Mouse (Mus musculus) hindbrain, embryonic 14.5 days (tissue): ENCODE data around the gene Fggy. TPM values are rescaled to one million over a fixed set of nuclear protein-coding genes. Genes with fewer than 3 reads are reported as not detected.

ENCODE experiments used
- ATAC-seq: fragments of 200-750 bp; cut with Nextera tagmentation; 2 replicates; pipeline ENCODE4 v1.8.0; 2017; ENCODE audit warnings: moderate number of reproducible peaks, mild to moderate bottlenecking, moderate TSS enrichment, moderate library complexity; ENCODE audit not compliant: low FRiP score
- DNase-seq: peaks from one replicate; pipeline ENCODE4 v3.0.0-alpha.2; 2015; ENCODE audit warnings: low spot score
- H3K27ac ChIP-seq: fragments of 300-500 bp; sonication (generic); 2 replicates; pipeline ENCODE4 v1.5.1; 2014; ENCODE audit warnings: mild to moderate bottlenecking, moderate library complexity
- H3K27me3 ChIP-seq: fragments of 300-500 bp; sonication (generic); 2 replicates; pipeline ENCODE4 v1.6.1; 2014; ENCODE audit warnings: mild to moderate bottlenecking, low read length, mixed read lengths; ENCODE audit not compliant: control insufficient read depth, insufficient read depth
- H3K36me3 ChIP-seq: fragments of 300-500 bp; sonication (generic); replicated peaks from 2 replicates; pipeline ENCODE4 v1.6.1; 2014; ENCODE audit not compliant: control insufficient read depth, insufficient read depth
- H3K4me1 ChIP-seq: fragments of 300-500 bp; sonication (generic); replicated peaks from 2 replicates; pipeline ENCODE4 v1.6.1; 2014; ENCODE audit warnings: antibody characterized with exemption, low read length, mixed read lengths; ENCODE audit not compliant: control insufficient read depth, insufficient read depth
- H3K4me2 ChIP-seq: fragments of 300-500 bp; sonication (generic); replicated peaks from 2 replicates; pipeline ENCODE4 v1.6.1; 2014; ENCODE audit warnings: mild to moderate bottlenecking, moderate library complexity
- H3K4me3 ChIP-seq: fragments of 300-500 bp; sonication (generic); replicated peaks from 2 replicates; pipeline ENCODE4 v1.5.1; 2014; ENCODE audit warnings: mild to moderate bottlenecking, low read length
- H3K9ac ChIP-seq: fragments of 300-500 bp; sonication (generic); 2 replicates; pipeline ENCODE4 v1.6.1; 2014
- H3K9me3 ChIP-seq: fragments of 300-500 bp; sonication (generic); 2 replicates; pipeline ENCODE4 v1.6.1; 2016; ENCODE audit warnings: low read length; ENCODE audit not compliant: control insufficient read depth
- WGBS: fragments of 180-500 bp; shearing (Covaris S2); extraction: QIAGEN DNeasy Blood & Tissue Kit; methylation state at CpG from one replicate; pipeline ENCODE4 v1.1.7; 2014; 5-methylcytosine and 5-hydroxymethylcytosine counted together
- polyA plus RNA-seq: library from polyadenylated mRNA; unstranded; fragments of >200 nt; fragmentation: Nextera tagmentation; extraction: Ambion mirVana; gene quantifications from 2 replicates; pipeline ENCODE4 v1.2.1, GENCODE M21; 2014

Fggy gene
- polyA plus RNA-seq, 1 experiment from 2014 or later, result 7.6 TPM

DNA sequence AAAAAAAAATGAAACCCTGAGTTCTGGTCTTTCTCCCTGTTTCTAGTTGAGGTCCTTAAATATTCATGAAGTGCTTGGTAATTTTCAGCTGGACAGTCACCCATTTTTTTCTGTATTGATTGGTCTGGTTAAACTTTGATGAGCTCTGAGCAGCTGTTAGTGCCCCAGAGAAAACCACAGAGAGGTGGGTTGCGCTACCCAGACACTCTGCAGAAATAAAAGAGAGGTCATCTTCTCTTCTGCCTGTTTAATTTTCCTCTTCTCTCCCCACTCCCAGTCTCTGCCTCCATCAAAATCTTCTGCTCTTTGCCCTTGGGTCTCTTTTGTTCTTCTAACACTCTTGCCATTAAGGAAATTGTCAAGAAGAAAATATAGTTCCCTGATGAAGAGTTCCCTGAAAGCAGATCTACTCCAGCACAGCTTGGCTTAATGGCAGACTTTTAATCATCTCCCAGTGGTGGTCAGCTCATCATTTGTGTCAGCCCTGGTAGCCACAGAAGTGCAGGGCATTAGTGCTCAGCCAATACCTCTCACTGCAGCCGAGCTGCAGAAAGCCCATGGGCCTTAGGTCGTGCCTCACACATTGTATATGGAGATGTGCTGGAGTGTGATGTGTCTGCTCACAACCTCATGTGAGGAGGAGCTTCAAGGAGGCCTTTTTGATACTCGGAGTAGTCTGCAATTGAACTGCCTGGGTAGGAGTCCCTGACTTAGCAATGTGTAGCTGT, 29.1 kb downstream of the Fggy start:
- Histone ChIP-seq H3K27ac (no peak overlapping the region), H3K4me3 (no peak overlapping the region), H3K4me1 (no peaks in the 10 kb centered on the region), H3K9ac (no peak overlapping the region), H3K27me3 (no peaks in the 10 kb centered on the region), H3K36me3 (no peaks in the 10 kb centered on the region), H3K4me2 (no peak overlapping the region), H3K9me3 (no peaks in the 10 kb centered on the region)
- ATAC-seq (peak; percentile 47; the same call in 1 of the 2 replicates), DNase-seq (no peak)
- 64% methylated on average over 4 of the region's 4 CpGs for WGBS

DNA sequence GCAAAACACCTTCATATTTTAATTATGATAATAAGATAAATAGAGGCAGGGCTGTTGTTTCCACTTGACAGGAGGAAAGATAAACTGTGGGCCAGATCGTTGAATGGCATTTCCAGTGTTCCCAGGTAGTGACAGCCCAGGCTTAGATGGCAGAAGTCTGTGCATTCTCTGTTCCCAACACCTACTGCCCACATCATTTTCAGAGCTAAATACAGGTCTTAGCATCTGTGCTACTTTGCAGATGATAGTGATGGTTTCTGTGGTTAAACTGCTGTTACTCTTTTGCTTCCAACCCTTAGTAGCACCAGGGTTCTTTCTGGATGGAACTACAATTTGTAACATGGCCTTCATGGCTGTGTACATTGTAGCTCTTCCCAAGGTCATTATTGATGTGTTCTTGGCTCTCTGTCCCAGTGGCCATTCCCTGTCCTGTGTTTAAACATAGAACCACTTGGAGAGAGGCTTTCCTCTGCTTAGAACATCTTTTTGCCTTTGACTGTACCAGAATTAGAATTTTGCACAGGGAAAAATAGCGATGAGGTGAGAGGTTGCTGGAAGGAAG, 31.5 kb downstream of the Fggy start:
- no peak overlapping the region for H3K9ac ChIP-seq
- H3K4me3 ChIP-seq, result no peak overlapping the region
- WGBS, result 91% methylated on average over 2 of the region's 2 CpGs
- no peak overlapping the region for H3K4me2 ChIP-seq
- no peak for ATAC-seq
- no peaks in the 10 kb centered on the region for H3K36me3 ChIP-seq
- no peaks in the 10 kb centered on the region for H3K27me3 ChIP-seq
- no peaks in the 10 kb centered on the region for H3K4me1 ChIP-seq
- H3K27ac ChIP-seq, result no peak overlapping the region
- DNase-seq, result no peak
- no peaks in the 10 kb centered on the region for H3K9me3 ChIP-seq

- H3K4me3 ChIP-seq, result no peak overlapping the region
- H3K9me3 ChIP-seq, result no peaks in the 10 kb centered on the region
- no peaks in the 10 kb centered on the region for H3K4me1 ChIP-seq
- 92% methylated on average over 3 of the region's 3 CpGs for WGBS
- no peak for ATAC-seq
- DNase-seq, result no peak
- no peaks in the 10 kb centered on the region for H3K36me3 ChIP-seq
- no peaks in the 10 kb centered on the region for H3K27me3 ChIP-seq
- no peak overlapping the region for H3K4me2 ChIP-seq
- no peak overlapping the region for H3K27ac ChIP-seq
- H3K9ac ChIP-seq, result no peak overlapping the region
These were observed 33.6 kb downstream of the Fggy start for GRCm38 (mm10) chr4:95590878-95591277.

DNA sequence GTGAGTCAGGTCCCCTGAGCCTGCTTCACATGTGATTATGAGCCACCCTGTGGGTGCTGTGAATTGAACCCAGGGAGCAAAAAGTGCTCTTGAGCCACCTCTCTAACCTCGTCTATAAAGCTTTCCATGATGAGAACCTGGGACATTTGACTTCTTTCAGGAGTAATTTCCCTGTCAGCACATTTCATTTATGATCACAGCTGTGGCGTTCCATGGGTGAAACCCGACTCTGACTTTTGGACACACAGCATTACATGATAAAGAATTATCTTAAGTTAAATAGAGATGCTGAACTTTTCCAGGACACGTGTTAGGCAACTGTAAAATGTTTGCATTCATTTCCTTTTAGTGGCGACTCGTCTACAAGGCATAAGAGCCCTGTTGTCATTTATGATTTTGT, 39.9 kb downstream of the Fggy start:
- H3K4me3 ChIP-seq, result no peak overlapping the region
- WGBS, result 86% methylated on average over 6 of the region's 6 CpGs
- DNase-seq (no peak), ATAC-seq (no peak)
- no peaks in the 10 kb centered on the region for H3K4me1 ChIP-seq
- H3K4me2 ChIP-seq, result no peak overlapping the region
- no peaks in the 10 kb centered on the region for H3K9me3 ChIP-seq
- H3K36me3 ChIP-seq, result no peaks in the 10 kb centered on the region
- H3K27me3 ChIP-seq, result no peaks in the 10 kb centered on the region
- H3K9ac ChIP-seq, result no peak overlapping the region
- no peak overlapping the region for H3K27ac ChIP-seq

DNA sequence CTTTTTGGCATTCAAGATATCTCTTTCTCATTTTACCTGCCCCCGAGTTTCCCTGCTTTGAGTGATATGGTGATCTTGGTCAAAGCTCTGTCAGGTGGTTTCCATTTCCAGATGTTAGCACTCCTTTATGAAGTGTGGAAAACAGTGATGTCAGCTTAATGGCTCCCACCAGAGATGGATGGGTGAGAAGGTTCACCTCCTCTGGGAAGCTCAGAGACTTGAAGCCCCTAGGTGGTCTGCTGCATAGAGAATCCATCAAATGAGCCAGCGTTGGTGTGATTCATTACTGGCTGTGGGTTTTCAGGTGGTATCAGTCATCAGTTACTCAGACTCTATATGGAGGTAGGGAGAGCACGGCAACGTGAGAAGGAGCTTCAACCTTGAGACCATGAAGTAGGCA, 44.5 kb downstream of the Fggy start:
- Histone ChIP-seq H3K36me3 (no peaks in the 10 kb centered on the region), H3K9me3 (no peaks in the 10 kb centered on the region), H3K27me3 (no peaks in the 10 kb centered on the region), H3K4me2 (no peak overlapping the region), H3K4me3 (no peak overlapping the region), H3K9ac (no peak overlapping the region), H3K27ac (no peak overlapping the region), H3K4me1 (no peaks in the 10 kb centered on the region)
- WGBS, result 88% methylated on average over 4 of the region's 4 CpGs
- ATAC-seq (no peak), DNase-seq (no peak)

- H3K9ac ChIP-seq, result no peak overlapping the region
- no peak for ATAC-seq
- no peak overlapping the region for H3K4me2 ChIP-seq
- H3K9me3 ChIP-seq, result no peaks in the 10 kb centered on the region
- DNase-seq, result no peak
- 86% methylated on average over 1 of the region's 1 CpGs for WGBS
- H3K36me3 ChIP-seq, result no peaks in the 10 kb centered on the region
- no peak overlapping the region for H3K27ac ChIP-seq
- no peaks in the 10 kb centered on the region for H3K27me3 ChIP-seq
- H3K4me1 ChIP-seq, result no peaks in the 10 kb centered on the region
- H3K4me3 ChIP-seq, result no peak overlapping the region
These were observed 45.9 kb downstream of the Fggy start for GRCm38 (mm10) chr4:95603254-95603653.

DNA sequence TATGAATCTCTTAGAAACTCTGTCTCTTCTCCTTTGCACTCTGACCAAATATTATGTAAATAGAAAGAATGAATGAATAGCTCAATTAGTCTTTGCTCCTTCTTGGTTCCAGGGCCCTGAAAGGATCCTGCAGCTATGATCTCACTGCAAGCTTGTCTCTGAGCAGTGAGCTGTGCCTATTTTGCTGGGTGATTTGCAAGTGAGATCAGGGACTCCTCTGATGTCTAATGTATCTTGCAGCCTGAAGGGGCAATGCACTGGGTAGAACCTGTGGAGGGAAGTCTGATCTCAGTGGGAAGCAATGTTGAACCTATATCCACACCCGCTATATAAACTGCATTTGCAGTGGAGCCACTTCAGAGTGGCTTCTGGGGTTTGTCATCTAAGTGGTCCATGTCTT, 53.4 kb downstream of the Fggy start:
- Histone ChIP-seq H3K27me3 (no peaks in the 10 kb centered on the region), H3K9me3 (no peaks in the 10 kb centered on the region), H3K4me1 (no peaks in the 10 kb centered on the region), H3K27ac (no peak overlapping the region), H3K4me3 (no peak overlapping the region), H3K9ac (no peak overlapping the region), H3K4me2 (no peak overlapping the region), H3K36me3 (no peaks in the 10 kb centered on the region)
- 97% methylated on average over 1 of the region's 1 CpGs for WGBS
- DNase-seq, result no peak
- ATAC-seq, result no peak

- H3K4me2 ChIP-seq, result no peak overlapping the region
- ATAC-seq (no peak), DNase-seq (no peak)
- H3K27me3 ChIP-seq, result no peaks in the 10 kb centered on the region
- H3K9ac ChIP-seq, result no peak overlapping the region
- no peaks in the 10 kb centered on the region for H3K9me3 ChIP-seq
- no peak overlapping the region for H3K27ac ChIP-seq
- 86% methylated on average over 6 of the region's 6 CpGs for WGBS
- no peak overlapping the region for H3K4me3 ChIP-seq
- H3K4me1 ChIP-seq, result no peaks in the 10 kb centered on the region
- no peaks in the 10 kb centered on the region for H3K36me3 ChIP-seq
These were observed 54.1 kb downstream of the Fggy start for GRCm38 (mm10) chr4:95611390-95611789.

GRCm38 (mm10) chr4:95621046-95621445, 63.7 kb downstream of the Fggy start:
- H3K4me2 ChIP-seq, result no peak overlapping the region
- H3K4me3 ChIP-seq, result no peak overlapping the region
- 87% methylated on average over 3 of the region's 3 CpGs for WGBS

More at GRCm38 (mm10) chr4:95621046-95621445, 63.7 kb downstream of the Fggy start:
- H3K27ac ChIP-seq, result no peak overlapping the region
- H3K36me3 ChIP-seq, result no peaks in the 10 kb centered on the region
- DNase-seq (no peak), ATAC-seq (no peak)
- no peaks in the 10 kb centered on the region for H3K4me1 ChIP-seq
- H3K9me3 ChIP-seq, result no peaks in the 10 kb centered on the region
- no peaks in the 10 kb centered on the region for H3K27me3 ChIP-seq
- H3K9ac ChIP-seq, result no peak overlapping the region
